Mouse (Mus musculus): ENCODE results near the gene Dzip1l.

- TF ChIP-seq CTCF (IDR thresholded peaks at IDR 0.05; ENCODE audit: insufficient read depth, low read depth, low read length) (no peak), POLR2A (IDR thresholded peaks at IDR 0.05; ENCODE audit: insufficient read depth, low read depth, low read length) (no peak)
These were observed 46.4 kb downstream of the Dzip1l start for GRCm38 (mm10) chr9:99675714-99676113.

Data from olfactory bulb, adult 2 months (tissue).